Mouse (Mus musculus): ENCODE data around the gene Pbx4. TPM values are rescaled to one million over a fixed set of nuclear protein-coding genes. Genes with fewer than 3 reads are reported as not detected.

Gene Pbx4
- 1 to 10 TPM in 1 of 2 experiments, under 1 TPM in 1; 0.65 to 1.2 TPM for total RNA-seq (2021)

DNA sequence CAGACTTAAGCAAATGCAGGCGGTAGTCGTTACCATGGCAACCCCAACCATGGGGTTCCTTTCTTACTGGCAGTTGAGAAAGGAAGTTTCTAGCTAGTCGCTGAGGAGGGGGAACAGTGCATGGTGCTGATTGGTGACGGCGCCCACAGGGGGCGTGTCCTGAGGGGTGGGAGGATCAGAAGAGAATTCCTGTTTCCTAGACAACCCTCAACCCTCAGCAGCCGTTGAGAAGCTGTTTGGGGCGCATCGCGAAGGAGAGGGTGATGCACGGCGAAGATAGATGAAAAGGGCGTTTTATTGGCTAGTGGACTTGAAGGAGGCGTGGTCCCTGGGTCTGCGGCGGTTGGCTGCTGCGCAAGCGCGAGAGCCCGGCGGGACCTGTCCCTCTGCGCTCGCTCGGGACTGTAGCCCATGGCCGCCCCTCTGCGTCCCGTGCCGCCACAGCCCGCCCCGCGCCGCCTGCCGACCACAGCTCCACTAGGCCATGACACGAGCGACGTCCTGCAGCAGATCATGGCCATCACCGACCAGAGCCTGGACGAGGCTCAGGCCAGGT is at the start of gene Pbx4:
Gene Pbx4, plus strand, starts transcription at position 194 of the 556 bp plus-strand sequence.
- DNase-seq, result peak; percentile 86 to 87
- intact Hi-C loops (cut with DNase I), result no loop called here

DNA sequence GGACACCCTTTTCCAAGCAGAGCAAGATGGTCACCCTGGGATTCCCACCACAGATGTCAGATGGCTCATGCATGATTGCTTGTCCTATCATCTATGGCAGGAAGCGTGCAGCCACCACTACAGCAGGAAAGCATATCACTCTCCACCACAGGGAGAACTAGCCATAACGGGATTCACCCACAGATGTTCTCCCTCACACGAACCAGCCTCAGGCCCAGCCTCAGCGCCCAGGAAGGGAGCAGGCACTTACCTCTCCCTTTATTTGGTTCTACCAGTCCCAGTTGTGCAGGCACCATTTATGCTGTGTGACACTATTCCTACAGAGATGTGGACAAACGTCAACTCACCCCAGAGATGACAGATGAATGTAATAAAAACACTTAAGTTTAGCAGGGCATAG is 43.2 kb upstream of the Pbx4 start:
- intact Hi-C loops (cut with DNase I), result no loop called here
- DNase-seq, result no peak

DNA sequence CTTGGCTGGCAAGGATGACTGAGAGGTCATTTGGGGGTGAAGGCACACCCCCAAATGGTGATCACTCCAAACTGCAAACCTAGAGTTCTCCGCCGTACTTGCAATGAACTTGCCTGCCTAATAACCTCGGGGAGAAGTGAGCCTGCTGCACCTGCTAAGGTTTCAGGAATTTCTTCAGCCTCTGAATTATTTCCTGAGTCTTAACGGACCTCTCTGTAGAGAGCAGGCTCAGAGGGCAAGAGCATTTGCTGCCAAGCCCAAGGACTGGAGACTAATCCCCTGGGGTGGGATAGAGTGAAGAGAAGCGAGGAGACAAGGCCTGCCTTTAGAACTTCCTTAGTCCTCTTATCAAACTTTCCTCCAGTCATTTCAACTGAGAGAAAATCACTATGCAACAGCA is 42.6 kb upstream of the Pbx4 start:
- intact Hi-C loops (cut with DNase I), result loop anchor here (5.0 kb wide), 1 partner anchor 162 kb away; the partner anchor contains the start of gene Zfp868
- no peak for DNase-seq

DNA sequence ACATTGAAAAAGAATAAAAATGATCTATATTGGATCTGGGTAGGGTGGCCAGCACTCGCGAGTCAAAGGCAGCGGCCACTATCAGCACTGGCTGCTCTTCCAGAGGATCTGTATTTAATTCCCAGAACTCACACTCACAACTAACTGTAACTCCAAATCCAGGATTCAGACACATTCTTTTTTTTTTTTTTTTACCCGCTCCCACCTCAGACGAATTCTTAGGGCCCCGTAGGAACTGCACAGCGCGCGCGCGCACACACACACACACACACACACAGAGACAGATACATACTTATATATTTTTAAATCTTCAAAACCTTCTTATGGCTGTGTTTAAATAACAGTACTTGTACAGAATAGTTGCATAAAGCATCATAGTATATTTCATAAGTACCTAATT is 41.9 kb upstream of the Pbx4 start:
- no peak for DNase-seq
- intact Hi-C loops (cut with DNase I), result loop anchor here (5.0 kb wide), 1 partner anchor 163 kb away; the partner anchor contains the start of gene Zfp868

DNA sequence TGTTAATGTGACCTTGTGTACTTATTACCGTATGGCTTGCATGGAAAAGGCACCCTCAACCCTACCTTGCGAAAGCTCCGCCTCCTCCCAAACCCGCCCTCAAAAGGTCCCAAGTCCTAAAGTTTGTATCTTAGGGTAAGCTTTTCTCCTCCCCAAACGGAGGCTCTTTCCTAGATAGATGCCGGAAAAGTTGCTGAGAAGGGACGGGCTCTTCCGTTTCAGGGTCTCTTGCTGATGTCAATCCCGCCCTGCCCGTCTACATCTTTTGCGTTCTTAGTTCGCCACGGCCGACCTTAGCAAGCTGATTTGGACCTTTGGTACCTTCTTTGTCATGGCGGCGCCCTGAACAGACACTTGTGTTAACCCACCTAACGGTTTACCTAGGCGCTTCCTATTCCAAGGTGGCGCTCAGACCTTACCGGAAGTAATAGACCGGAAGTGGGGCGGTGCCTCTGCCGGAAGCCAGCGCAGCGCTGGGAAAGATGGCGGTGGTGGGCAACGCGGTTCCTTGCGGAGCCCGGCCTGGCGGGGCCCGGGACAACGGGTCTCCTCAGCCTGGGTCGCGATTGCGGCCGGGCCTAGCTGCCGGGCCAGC is 41.4 kb upstream of the Pbx4 start, which contains the start of the genes Atp13a1 and Zfp866:
Gene Atp13a1, plus strand, starts transcription at position 391 of the 595 bp plus-strand sequence.
Gene Zfp866, minus strand, starts transcription at position 406 of the 595 bp plus-strand sequence.
- intact Hi-C loops (cut with DNase I), result loop anchor here (1.0 to 5.0 kb wide), 2 partner anchors 75 to 164 kb away; partner anchors contain the start of gene Zfp868
- peak; percentile 93 to 94 for DNase-seq

DNA sequence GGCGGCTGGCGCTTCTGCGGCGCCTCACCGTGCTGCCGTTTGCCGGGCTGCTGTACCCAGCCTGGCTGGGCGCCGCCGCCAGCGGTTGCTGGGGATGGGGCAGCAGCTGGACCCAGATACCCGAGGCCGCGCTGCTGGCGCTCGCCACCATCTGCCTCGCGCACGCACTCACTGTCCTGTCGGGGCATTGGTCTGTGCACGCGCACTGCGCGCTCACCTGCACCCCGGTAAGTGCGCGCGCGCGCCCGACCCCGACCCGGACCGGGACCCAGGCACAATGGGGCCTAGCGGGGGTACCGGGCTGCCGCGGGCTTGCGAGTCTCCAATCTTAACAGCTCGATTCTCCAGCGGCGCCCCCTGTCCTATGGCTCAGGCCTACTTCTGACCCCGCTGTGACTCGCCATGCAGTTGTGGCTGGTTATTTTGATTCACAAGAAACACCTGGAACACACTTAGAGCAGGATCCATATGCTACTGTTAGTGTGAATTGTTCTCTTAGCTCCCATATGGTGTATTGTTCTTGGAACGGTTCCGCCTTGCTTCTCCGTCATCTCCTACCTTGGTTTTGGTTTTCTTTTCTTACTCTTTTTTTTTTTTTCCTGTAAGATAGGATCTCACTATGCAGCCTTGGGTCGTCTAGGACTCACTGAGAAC is 40.7 kb upstream of the Pbx4 start:
- intact Hi-C loops (cut with DNase I), result loop anchor here (1.0 to 5.0 kb wide), 2 partner anchors 75 to 164 kb away; partner anchors contain the start of gene Zfp868
- no peak for DNase-seq

DNA sequence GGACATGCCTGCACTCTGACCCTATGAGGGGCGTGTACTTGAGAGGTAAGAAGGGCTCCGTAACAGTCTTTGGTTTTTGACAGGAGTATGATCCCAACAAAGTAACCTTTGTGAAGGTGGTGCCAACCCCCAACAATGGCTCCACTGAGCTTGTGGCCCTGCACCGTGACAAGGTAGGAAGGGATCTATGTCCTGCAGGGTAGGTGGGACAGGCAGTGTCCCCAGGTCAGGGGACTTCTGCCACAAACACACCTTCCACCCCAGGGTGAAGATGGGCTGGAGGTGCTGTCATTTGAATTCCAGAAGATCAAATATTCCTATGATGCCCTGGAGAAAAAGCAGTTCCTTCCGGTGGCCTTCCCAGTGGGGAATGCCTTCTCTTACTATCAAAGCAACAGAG is 38.6 kb upstream of the Pbx4 start:
- intact Hi-C loops (cut with DNase I), result loop anchor here (5.0 kb wide), 1 partner anchor 166 kb away; the partner anchor contains the start of gene Zfp868
- DNase-seq, result no peak

DNA sequence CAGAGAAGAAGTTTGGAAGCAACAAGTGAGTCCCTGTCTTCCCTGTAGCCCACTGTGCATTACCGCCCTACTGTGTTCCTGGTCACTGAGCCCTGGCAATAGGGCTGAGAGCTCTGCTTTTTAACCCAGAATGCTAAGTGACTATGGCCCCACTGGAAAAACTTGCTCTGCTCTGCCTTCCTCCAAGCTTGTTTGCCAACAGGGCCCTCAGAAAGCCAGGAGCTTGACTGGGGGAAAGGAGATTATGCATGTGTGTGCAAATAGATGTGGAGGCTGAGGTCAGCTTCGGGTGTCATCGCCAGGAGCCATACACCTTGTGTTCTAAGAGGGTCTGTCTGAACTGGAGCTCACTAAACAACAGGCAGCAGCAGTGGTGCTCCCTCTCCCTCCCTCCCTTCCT is 38.2 kb upstream of the Pbx4 start:
- intact Hi-C loops (cut with DNase I), result loop anchor here (5.0 kb wide), 1 partner anchor 167 kb away; the partner anchor contains the start of gene Zfp868
- DNase-seq, result no peak

DNA sequence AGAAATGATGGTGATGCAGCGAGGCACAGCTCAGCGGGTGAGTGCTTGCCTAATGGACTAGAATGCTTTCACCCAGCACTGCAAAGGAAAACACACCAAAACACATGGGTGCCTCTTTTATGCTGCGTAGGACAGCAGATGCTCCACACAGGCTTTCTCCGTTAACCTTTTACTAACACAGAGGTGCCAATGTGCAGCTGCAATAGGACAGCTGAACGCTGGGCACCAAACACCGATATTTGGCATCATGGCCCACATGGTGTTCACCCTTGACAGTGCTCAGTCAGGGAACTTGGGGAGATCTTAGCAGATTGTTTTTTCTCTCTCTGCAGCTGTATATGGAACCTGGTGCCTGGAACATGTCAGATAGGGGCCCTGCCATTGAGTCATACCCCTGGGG is 37.4 kb upstream of the Pbx4 start:
- DNase-seq, result no peak
- intact Hi-C loops (cut with DNase I), result loop anchor here (5.0 kb wide), 1 partner anchor 168 kb away; the partner anchor contains the start of gene Zfp868

DNA sequence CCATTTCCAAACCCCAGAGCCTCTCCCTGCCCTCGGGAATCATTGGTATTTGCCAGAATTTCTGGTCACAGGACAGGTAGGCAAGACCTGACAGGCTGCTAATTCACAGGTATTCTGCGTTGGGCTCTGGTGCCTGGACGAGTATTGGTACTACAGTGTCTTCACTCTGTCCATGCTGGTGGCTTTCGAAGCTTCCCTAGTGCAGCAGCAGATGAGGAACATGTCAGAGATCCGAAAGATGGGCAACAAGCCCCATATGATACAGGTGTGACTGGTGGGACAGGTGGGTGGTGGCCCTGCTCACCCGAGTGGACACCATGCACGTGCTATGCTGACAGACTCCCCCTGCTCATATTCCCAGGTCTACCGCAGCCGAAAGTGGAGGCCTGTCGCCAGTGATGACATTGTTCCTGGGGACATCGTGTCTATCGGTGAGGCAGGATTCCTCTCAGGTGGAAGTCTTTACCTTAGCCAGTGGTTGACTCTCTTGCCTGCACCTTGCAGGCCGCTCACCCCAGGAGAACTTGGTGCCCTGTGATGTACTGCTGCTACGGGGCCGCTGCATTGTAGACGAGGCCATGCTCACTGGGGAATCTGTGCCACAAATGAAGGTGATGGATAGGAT is 35.5 kb upstream of the Pbx4 start:
- DNase-seq, result no peak

DNA sequence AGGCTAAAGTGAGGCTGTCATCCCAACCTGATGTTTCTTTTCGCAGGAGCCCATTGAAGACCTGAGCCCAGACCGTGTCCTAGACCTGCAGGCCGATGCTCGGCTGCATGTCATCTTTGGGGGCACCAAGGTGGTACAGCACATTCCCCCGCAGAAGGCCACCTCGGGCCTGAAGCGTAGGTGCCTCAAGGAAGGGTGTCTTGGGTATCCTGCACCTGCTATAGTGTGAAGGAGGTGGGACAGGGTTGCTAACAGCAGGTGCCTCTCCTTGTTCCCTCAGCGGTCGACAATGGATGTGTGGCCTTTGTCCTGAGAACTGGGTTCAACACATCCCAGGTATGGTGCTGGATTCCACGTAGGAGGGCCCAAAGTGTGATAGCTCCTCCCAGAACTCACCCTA is 34.6 kb upstream of the Pbx4 start:
- no peak for DNase-seq
- intact Hi-C loops (cut with DNase I), result no loop called here

More for the DNA sequence above, 35.5 kb upstream of the Pbx4 start:
- intact Hi-C loops (cut with DNase I), result no loop called here

DNA sequence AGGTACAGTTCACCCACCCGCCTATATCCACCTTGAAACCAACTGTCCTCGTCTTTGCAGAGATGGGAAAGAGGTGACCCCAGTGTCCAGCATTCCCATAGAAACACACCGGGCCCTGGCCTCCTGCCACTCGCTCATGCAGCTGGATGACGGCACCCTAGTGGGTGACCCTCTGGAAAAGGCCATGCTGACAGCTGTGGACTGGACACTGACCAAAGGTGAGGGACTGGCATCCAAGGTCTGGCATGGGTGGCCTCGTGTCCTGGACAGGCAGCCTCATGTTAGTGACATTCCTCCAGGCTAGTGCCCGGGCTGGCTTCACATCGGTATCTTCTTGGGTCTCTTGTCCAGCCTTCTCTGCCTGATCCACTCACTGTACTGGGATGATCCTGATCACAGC is 33.0 kb upstream of the Pbx4 start:
- intact Hi-C loops (cut with DNase I), result no loop called here
- no peak for DNase-seq

DNA sequence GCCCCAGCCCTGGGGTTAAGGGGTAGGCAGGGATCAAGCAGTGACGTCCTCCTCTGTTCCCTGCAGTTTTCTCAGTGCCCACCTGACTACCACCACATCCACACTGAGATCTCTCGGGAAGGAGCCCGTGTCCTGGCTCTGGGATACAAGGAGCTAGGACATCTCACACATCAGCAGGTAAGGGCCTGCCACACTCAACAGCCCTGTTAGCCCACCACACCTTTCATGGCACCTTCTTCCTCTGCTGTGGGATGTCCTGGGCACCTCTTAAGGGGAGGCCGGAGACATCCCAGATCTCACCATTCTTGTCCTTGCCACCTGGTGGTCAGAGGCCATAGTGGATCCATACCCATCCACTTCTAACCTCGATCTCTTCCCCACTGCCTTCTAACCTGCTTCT is 32.3 kb upstream of the Pbx4 start:
- intact Hi-C loops (cut with DNase I), result no loop called here
- no peak for DNase-seq

DNA sequence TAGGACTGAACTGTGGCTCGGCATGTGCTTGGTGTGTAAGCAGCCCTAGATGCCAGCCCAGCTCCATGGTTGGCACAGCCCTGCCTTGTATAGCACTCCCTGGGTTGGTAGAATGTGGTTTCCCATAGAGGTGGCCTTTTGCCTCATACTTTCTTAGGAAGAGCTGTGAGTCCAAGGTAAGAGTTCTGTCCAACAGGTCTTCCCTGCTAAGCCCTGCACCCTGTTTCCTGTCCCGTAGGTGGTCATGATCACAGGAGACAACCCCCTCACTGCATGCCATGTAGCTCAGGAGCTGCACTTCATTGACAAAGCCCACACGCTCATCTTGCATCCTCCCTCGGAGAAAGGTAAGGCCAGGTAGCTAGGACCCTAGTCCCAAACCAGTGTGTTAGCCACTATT is 30.5 kb upstream of the Pbx4 start:
- intact Hi-C loops (cut with DNase I), result no loop called here
- DNase-seq, result no peak

DNA sequence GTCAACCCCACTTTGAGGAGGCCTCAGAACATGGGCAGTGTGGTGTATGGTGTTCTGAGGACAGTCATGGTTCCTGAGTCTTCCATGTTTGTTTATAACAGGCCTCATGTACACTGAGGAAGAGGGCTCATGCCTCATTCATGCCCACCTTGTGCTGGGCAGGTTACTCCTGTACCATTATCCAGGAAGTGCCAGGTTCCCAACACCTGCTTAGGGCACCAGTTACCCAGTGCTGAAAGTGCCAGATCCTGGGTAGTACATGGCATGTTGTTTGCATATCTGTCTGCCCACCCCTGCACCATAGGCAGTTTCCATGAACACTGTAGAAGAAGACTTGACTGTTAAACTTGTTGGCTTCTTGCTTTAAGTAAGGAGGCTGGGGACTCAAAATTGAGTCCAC is 30.1 kb upstream of the Pbx4 start:
- DNase-seq, result no peak
- intact Hi-C loops (cut with DNase I), result no loop called here

DNA sequence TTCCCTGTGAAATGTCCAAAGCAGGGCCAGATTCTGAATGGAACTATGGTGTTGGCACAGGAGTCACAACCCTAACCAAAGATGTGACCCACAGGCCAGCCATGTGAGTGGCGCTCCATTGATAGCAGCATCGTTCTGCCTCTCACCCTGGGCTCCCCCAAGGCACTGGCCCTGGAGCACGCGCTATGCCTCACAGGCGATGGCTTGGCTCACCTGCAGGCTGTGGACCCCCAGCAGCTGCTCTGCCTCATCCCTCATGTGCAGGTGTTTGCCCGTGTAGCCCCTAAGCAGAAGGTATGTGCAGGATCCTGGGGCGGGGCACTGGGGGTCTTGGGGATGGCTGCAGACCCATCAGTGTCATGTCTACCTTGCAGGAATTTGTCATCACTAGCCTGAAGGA is 28.9 kb upstream of the Pbx4 start:
- no peak for DNase-seq
- intact Hi-C loops (cut with DNase I), result no loop called here

DNA sequence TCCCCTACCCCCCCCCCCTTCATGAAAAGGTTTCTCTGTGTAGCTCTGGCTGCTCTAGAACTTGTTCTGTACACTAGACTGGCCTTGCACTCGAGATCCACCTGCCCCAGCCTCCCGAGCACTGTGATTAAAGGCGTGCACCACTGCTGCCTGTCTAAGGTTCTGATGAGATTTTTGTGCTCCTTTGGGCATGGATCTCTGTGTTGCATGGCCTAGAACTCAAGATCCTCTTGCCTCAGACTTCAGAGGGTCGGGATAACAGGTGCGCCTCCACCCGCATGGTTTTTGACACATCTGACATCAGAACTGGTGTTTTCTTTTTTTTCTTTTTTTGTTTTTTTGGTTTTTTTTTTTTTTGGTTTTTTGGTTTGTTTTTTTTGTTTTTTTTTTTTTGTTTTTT is 27.8 kb upstream of the Pbx4 start:
- no peak for DNase-seq
- intact Hi-C loops (cut with DNase I), result no loop called here

DNA sequence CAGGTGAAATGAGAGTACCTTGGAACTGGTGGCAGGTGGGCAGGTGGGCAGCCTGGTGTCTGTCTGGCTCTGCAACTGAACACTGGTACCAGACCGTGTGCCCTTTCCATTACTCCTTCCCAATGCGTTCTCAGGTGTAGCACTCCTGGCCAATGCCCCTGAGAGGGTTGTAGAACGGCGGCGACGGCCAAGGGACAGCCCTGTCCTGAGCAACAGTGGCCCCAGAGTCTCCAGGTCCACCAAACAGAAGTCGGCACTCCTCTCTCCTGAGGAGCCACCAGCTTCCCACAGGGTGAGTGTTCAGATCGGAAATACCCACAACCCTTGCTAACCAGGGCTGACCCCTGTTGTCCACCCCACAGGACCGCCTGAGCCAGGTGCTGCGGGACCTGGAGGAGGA is 27.2 kb upstream of the Pbx4 start:
- intact Hi-C loops (cut with DNase I), result no loop called here
- no peak for DNase-seq

DNA sequence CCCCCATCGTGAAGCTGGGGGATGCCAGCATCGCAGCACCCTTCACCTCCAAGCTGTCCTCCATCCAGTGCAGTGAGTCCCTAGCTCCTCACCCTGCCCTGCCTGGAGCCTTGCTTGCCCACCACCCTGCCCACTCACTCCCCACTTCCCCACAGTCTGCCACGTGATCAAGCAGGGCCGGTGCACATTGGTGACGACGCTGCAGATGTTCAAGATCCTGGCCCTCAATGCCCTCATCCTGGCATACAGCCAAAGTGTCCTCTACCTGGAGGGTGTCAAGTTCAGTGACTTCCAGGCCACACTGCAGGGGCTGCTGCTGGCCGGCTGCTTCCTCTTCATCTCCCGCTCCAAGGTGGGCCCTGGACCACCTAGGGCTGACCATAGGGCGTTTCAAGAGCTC is 26.8 kb upstream of the Pbx4 start:
- intact Hi-C loops (cut with DNase I), result no loop called here
- no peak for DNase-seq

DNA sequence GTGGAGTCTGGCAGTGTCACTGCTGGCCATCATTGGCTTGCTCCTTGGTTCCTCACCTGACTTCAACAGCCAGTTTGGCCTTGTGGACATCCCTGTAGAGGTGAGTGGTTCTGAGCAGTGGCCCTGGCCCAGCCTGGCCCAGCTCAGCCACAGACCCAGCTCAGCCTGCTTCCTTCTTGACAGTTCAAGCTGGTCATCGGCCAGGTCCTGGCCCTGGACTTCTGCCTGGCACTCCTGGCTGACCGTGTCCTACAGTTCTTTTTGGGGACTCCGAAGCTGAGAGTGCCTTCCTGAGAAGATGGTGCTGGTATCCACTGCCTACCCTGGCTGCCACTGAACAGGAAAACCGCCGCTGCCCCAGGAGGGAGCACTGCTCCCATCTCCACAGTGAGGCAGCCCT is 25.1 kb upstream of the Pbx4 start:
- DNase-seq, result no peak
- intact Hi-C loops (cut with DNase I), result no loop called here
